Mouse (Mus musculus) liver, adult 2 months (tissue): ENCODE results near the gene Dnajc12. TPM values are rescaled to one million over a fixed set of nuclear protein-coding genes. Genes with fewer than 3 reads are reported as not detected.
"Not testable (repeated sequence)": the region's sequence is repeated elsewhere in the genome, so short reads cannot be mapped to it uniquely, and the experiment has no call there.

ENCODE experiments used
- DNase-seq: peaks from one replicate; pipeline ENCODE4 v3.0.0-alpha.2; 2011; ENCODE audit warnings: low read depth, low spot score; ENCODE audit errors: extremely low read depth
- H3K27ac ChIP-seq: fragments of 200-500 bp; replicated peaks from 2 replicates; pipeline ENCODE4 v1.5.1; 2012; ENCODE audit warnings: low read depth, mild to moderate bottlenecking, control low read depth, inconsistent platforms, low read length; ENCODE audit not compliant: insufficient read depth
- H3K27me3 ChIP-seq: fragments of 200-500 bp; 2 replicates; pipeline ENCODE4 v1.6.1; 2012; ENCODE audit warnings: mild to moderate bottlenecking, moderate library complexity, low read length, inconsistent platforms; ENCODE audit not compliant: control insufficient read depth, insufficient read depth
- H3K36me3 ChIP-seq: fragments of 200-500 bp; 2 replicates; pipeline ENCODE4 v1.6.1; 2012; ENCODE audit warnings: low read length, inconsistent platforms; ENCODE audit not compliant: control insufficient read depth, insufficient read depth
- H3K4me1 ChIP-seq: fragments of 200-500 bp; 2 replicates; pipeline ENCODE4 v1.6.1; 2011; ENCODE audit warnings: low read length; ENCODE audit not compliant: control insufficient read depth, insufficient read depth
- H3K4me3 ChIP-seq: fragments of 200-500 bp; 2 replicates; pipeline ENCODE4 v1.5.1; 2011; ENCODE audit warnings: low read depth, mild to moderate bottlenecking, control low read depth, low read length, moderate library complexity; ENCODE audit not compliant: insufficient read depth
- H3K79me2 ChIP-seq: fragments of 200-500 bp; 2 replicates; pipeline ENCODE4 v1.6.1; 2012; ENCODE audit warnings: inconsistent platforms, mild to moderate bottlenecking, low read length, moderate library complexity; ENCODE audit not compliant: control insufficient read depth, insufficient read depth
- H3K9ac ChIP-seq: fragments of 200-500 bp; 2 replicates; pipeline ENCODE4 v1.6.1; 2012; ENCODE audit warnings: low read depth, mild to moderate bottlenecking, control low read depth, inconsistent platforms, low read length
- CTCF ChIP-seq: fragments of 200-500 bp; IDR thresholded peaks from 2 replicates; pipeline ENCODE4 v1.5.1; 2011; ENCODE audit warnings: low read depth, low read length, control low read depth
- POLR2A ChIP-seq: fragments of 200-500 bp; IDR thresholded peaks from 2 replicates; pipeline ENCODE4 v1.6.1; 2011; ENCODE audit warnings: low read length, control low read depth; ENCODE audit not compliant: insufficient read depth; ENCODE audit errors: extremely low read depth
- WGBS: fragments of 180-500 bp; shearing (Covaris S2); methylation state at CpG from one replicate; pipeline ENCODE4 v1.1.7; 2018; 5-methylcytosine and 5-hydroxymethylcytosine counted together
- polyA plus RNA-seq: library from polyadenylated mRNA; depleted of rRNA; stranded (reverse); fragments of >200 nt; gene quantifications from 2 replicates; pipeline ENCODE4 v1.2.3, GENCODE M21; 2012
- total RNA-seq: library from RNA; depleted of rRNA; stranded (reverse); fragments of >200 nt; gene quantifications from 2 replicates; pipeline ENCODE4 v1.2.3, GENCODE M21; 2014

The Dnajc12 gene
- total and polyA plus RNA-seq, 2 experiments = 3.2 to 5.0 TPM

- Histone ChIP-seq H3K27me3 (no peaks in the 10 kb centered on the region), H3K27ac (no peak overlapping the region), H3K36me3 (no peaks in the 10 kb centered on the region), H3K79me2 (no peaks in the 10 kb centered on the region), H3K9ac (no peak overlapping the region), H3K4me1 (no peaks in the 10 kb centered on the region), H3K4me3 (no peak overlapping the region)
- 36% methylated on average over 4 of the region's 4 CpGs for WGBS
- no peak for TF ChIP-seq POLR2A
- TF ChIP-seq CTCF = no peak
- DNase-seq = no peak
Measured at GRCm38 (mm10) chr10:63388948-63389347, 6.7 kb downstream of the Dnajc12 start.

- no peaks in the 10 kb centered on the region for H3K79me2 ChIP-seq
- WGBS = 94% methylated on average over 10 of the region's 10 CpGs
- no peak for TF ChIP-seq POLR2A
- no peak for TF ChIP-seq CTCF
- H3K27me3 ChIP-seq = no peaks in the 10 kb centered on the region
- no peak overlapping the region for H3K27ac ChIP-seq
- H3K9ac ChIP-seq = no peak overlapping the region
- H3K4me1 ChIP-seq = no peaks in the 10 kb centered on the region
- DNase-seq = no peak
- H3K36me3 ChIP-seq = 0 out of 2 replicates have a peak, but pooled peaks cover 4% of the 10 kb centered on the region
- H3K4me3 ChIP-seq = no peak overlapping the region
Measured at GRCm38 (mm10) chr10:63396963-63397362, 14.7 kb downstream of the Dnajc12 start.

- H3K9ac ChIP-seq = no peak overlapping the region
- H3K79me2 ChIP-seq = no peaks in the 10 kb centered on the region
- H3K4me1 ChIP-seq = peaks cover 6% of the 10 kb centered on the region
- no peaks in the 10 kb centered on the region for H3K27me3 ChIP-seq
- peak; percentile 91 for DNase-seq
- TF ChIP-seq CTCF (no peak), POLR2A (no peak)
- peak overlapping the region; percentile 69 for H3K27ac ChIP-seq
- H3K4me3 ChIP-seq = no peak overlapping the region
- 28% methylated on average over 5 of the region's 5 CpGs for WGBS
- no peaks in the 10 kb centered on the region for H3K36me3 ChIP-seq
Measured at GRCm38 (mm10) chr10:63402731-63403504, 20.7 kb downstream of the Dnajc12 start.

GRCm38 (mm10) chr10:63403636-63404035, 21.4 kb downstream of the Dnajc12 start:
- TF ChIP-seq CTCF (no peak), POLR2A (no peak)
- Histone ChIP-seq H3K36me3 (no peaks in the 10 kb centered on the region), H3K27ac (no peak overlapping the region), H3K27me3 (no peaks in the 10 kb centered on the region), H3K4me3 (no peak overlapping the region), H3K79me2 (no peaks in the 10 kb centered on the region), H3K4me1 (peaks cover 6% of the 10 kb centered on the region), H3K9ac (no peak overlapping the region)
- peak; percentile 91 for DNase-seq
- WGBS = 25% methylated on average over 2 of the region's 2 CpGs

- H3K4me3 ChIP-seq = no peak overlapping the region
- DNase-seq = peak; percentile 56
- whole genome bisulfite sequencing = 20% methylated on average over 16 of the region's 16 CpGs
- no peak overlapping the region for H3K9ac ChIP-seq
- TF ChIP-seq CTCF (no peak), POLR2A (no peak)
- 0 out of 2 replicates have a peak, but pooled peaks cover 2% of the 10 kb centered on the region for H3K36me3 ChIP-seq
- H3K4me1 ChIP-seq = peaks cover 4% of the 10 kb centered on the region
- no peaks in the 10 kb centered on the region for H3K79me2 ChIP-seq
- no peak overlapping the region for H3K27ac ChIP-seq
- H3K27me3 ChIP-seq = no peaks in the 10 kb centered on the region
Measured at GRCm38 (mm10) chr10:63410162-63410956, 28.1 kb downstream of the Dnajc12 start.

- not testable (repeated sequence) for DNase-seq, H3K27me3 ChIP-seq, H3K27ac ChIP-seq, H3K9ac ChIP-seq, H3K79me2 ChIP-seq, H3K4me1 ChIP-seq, H3K36me3 ChIP-seq, H3K4me3 ChIP-seq
- 93% methylated on average over 6 of the region's 7 CpGs for WGBS
Measured at GRCm38 (mm10) chr10:63411674-63412073, 29.4 kb downstream of the Dnajc12 start.
